Mouse (Mus musculus): Measurements from ENCODE around the gene Prex1. TPM values are rescaled to one million over a fixed set of nuclear protein-coding genes. Genes with fewer than 3 reads are reported as not detected.

Gene Prex1
- polyA plus RNA-seq, 1 experiment: 20.1 TPM

DNA sequence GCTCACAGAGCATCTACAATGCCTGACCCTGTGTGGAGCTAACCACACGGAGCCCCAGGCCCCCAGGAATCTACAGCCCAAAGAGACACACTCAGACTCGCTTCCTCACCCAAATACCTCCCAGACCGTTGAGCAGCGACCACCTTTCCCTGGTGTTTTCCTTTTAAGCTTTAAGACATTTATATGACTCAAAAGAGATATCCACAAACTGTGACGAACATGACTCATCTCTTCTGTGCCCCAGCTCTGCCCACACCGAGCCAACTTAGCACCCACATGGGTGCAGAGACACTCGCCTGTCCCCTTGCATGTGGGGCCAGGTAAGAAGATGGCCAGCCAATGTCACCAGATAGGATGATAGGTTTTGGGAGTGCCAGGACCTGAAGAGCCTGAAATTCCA is 66.4 kb downstream of the Prex1 start:
- H3K27me3 ChIP-seq (ENCODE audit: control insufficient read depth, insufficient read depth, low read length): no peaks in the 10 kb centered on the region
- H3K4me3 ChIP-seq (ENCODE audit: low read depth, low read length): no peak overlapping the region
- H3K27ac ChIP-seq (ENCODE audit: insufficient read depth, low read depth, low read length): no peak overlapping the region
- WGBS: 71% methylated on average over 7 of the region's 7 CpGs
- peaks cover 13% of the 10 kb centered on the region for H3K4me1 ChIP-seq (ENCODE audit: control insufficient read depth, insufficient read depth, insufficient read length, low read length)
- TF ChIP-seq POLR2A (IDR thresholded peaks at IDR 0.05; ENCODE audit: low read depth, low read length) (no peak), CTCF (IDR thresholded peaks at IDR 0.05; ENCODE audit: extremely low read depth, insufficient read length, insufficient replicate concordance, low read depth, low read length) (no peak)
- no peaks in the 10 kb centered on the region for H3K36me3 ChIP-seq (ENCODE audit: control insufficient read depth, insufficient read depth, low read length)

- 75% methylated on average over 12 of the region's 12 CpGs for WGBS
- TF ChIP-seq POLR2A (IDR thresholded peaks at IDR 0.05; ENCODE audit: low read depth, low read length) (no peak), CTCF (IDR thresholded peaks at IDR 0.05; ENCODE audit: extremely low read depth, insufficient read length, insufficient replicate concordance, low read depth, low read length) (no peak)
- H3K27ac ChIP-seq (ENCODE audit: insufficient read depth, low read depth, low read length): no peak overlapping the region
- no peaks in the 10 kb centered on the region for H3K36me3 ChIP-seq (ENCODE audit: control insufficient read depth, insufficient read depth, low read length)
- no peaks in the 10 kb centered on the region for H3K27me3 ChIP-seq (ENCODE audit: control insufficient read depth, insufficient read depth, low read length)
- H3K4me3 ChIP-seq (ENCODE audit: low read depth, low read length): no peak overlapping the region
- H3K4me1 ChIP-seq (ENCODE audit: control insufficient read depth, insufficient read depth, insufficient read length, low read length): peaks cover 13% of the 10 kb centered on the region
These were observed 67.1 kb downstream of the Prex1 start for GRCm38 (mm10) chr2:166646434-166647088.

GRCm38 (mm10) chr2:166644816-166645215 is 68.8 kb downstream of the Prex1 start:
- 64% methylated on average over 11 of the region's 11 CpGs for WGBS
- Histone ChIP-seq H3K27ac (ENCODE audit: insufficient read depth, low read depth, low read length) (no peak overlapping the region), H3K36me3 (ENCODE audit: control insufficient read depth, insufficient read depth, low read length) (no peaks in the 10 kb centered on the region), H3K4me3 (ENCODE audit: low read depth, low read length) (no peak overlapping the region), H3K27me3 (ENCODE audit: control insufficient read depth, insufficient read depth, low read length) (no peaks in the 10 kb centered on the region), H3K4me1 (ENCODE audit: control insufficient read depth, insufficient read depth, insufficient read length, low read length) (no peaks in the 10 kb centered on the region; the same call in 1 of the 2 replicates)
- TF ChIP-seq CTCF (IDR thresholded peaks at IDR 0.05; ENCODE audit: extremely low read depth, insufficient read length, insufficient replicate concordance, low read depth, low read length): no peak
- no peak for TF ChIP-seq POLR2A (IDR thresholded peaks at IDR 0.05; ENCODE audit: low read depth, low read length)

GRCm38 (mm10) chr2:166642581-166642987 is 71.0 kb downstream of the Prex1 start:
- WGBS: 48% methylated on average over 8 of the region's 8 CpGs
- Histone ChIP-seq H3K4me3 (ENCODE audit: low read depth, low read length) (no peak overlapping the region), H3K27ac (ENCODE audit: insufficient read depth, low read depth, low read length) (no peak overlapping the region), H3K4me1 (ENCODE audit: control insufficient read depth, insufficient read depth, insufficient read length, low read length) (peaks cover 20% of the 10 kb centered on the region), H3K36me3 (ENCODE audit: control insufficient read depth, insufficient read depth, low read length) (no peaks in the 10 kb centered on the region), H3K27me3 (ENCODE audit: control insufficient read depth, insufficient read depth, low read length) (no peaks in the 10 kb centered on the region)
- TF ChIP-seq POLR2A (IDR thresholded peaks at IDR 0.05; ENCODE audit: low read depth, low read length): no peak
- TF ChIP-seq CTCF (IDR thresholded peaks at IDR 0.05; ENCODE audit: extremely low read depth, insufficient read length, insufficient replicate concordance, low read depth, low read length): no peak

DNA sequence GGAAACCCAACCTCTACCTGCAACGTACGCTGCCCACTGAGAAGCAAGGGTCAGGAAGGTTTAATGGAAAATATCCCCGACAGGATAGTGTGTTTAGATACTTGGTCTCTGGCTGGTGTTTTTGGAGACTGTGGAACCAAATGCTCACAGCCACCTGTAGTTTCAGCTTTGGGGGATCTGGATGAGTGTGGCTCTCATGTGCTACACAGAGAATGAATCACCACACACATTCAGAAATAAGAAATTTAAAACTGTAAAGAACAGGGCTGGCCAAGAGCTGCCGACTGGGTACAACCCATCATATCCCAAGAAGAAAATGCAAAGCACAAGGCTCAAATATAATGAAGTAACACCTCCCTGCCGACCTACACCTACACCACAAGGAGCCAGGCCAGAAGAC is 73.9 kb downstream of the Prex1 start:
- Histone ChIP-seq H3K4me3 (ENCODE audit: low read depth, low read length) (no peak overlapping the region), H3K36me3 (ENCODE audit: control insufficient read depth, insufficient read depth, low read length) (no peaks in the 10 kb centered on the region), H3K27ac (ENCODE audit: insufficient read depth, low read depth, low read length) (no peak overlapping the region), H3K4me1 (ENCODE audit: control insufficient read depth, insufficient read depth, insufficient read length, low read length) (peaks cover 28% of the 10 kb centered on the region), H3K27me3 (ENCODE audit: control insufficient read depth, insufficient read depth, low read length) (no peaks in the 10 kb centered on the region)
- WGBS: 80% methylated on average over 5 of the region's 5 CpGs
- TF ChIP-seq POLR2A (IDR thresholded peaks at IDR 0.05; ENCODE audit: low read depth, low read length) (no peak), CTCF (IDR thresholded peaks at IDR 0.05; ENCODE audit: extremely low read depth, insufficient read length, insufficient replicate concordance, low read depth, low read length) (no peak)

GRCm38 (mm10) chr2:166638947-166639641 is 74.5 kb downstream of the Prex1 start:
- Histone ChIP-seq H3K27me3 (ENCODE audit: control insufficient read depth, insufficient read depth, low read length) (no peaks in the 10 kb centered on the region), H3K4me3 (ENCODE audit: low read depth, low read length) (no peak overlapping the region), H3K4me1 (ENCODE audit: control insufficient read depth, insufficient read depth, insufficient read length, low read length) (peaks cover 28% of the 10 kb centered on the region), H3K36me3 (ENCODE audit: control insufficient read depth, insufficient read depth, low read length) (no peaks in the 10 kb centered on the region), H3K27ac (ENCODE audit: insufficient read depth, low read depth, low read length) (no peak overlapping the region)
- 47% methylated on average over 18 of the region's 18 CpGs for WGBS
- TF ChIP-seq POLR2A (IDR thresholded peaks at IDR 0.05; ENCODE audit: low read depth, low read length): no peak
- TF ChIP-seq CTCF (IDR thresholded peaks at IDR 0.05; ENCODE audit: extremely low read depth, insufficient read length, insufficient replicate concordance, low read depth, low read length): no peak

DNA sequence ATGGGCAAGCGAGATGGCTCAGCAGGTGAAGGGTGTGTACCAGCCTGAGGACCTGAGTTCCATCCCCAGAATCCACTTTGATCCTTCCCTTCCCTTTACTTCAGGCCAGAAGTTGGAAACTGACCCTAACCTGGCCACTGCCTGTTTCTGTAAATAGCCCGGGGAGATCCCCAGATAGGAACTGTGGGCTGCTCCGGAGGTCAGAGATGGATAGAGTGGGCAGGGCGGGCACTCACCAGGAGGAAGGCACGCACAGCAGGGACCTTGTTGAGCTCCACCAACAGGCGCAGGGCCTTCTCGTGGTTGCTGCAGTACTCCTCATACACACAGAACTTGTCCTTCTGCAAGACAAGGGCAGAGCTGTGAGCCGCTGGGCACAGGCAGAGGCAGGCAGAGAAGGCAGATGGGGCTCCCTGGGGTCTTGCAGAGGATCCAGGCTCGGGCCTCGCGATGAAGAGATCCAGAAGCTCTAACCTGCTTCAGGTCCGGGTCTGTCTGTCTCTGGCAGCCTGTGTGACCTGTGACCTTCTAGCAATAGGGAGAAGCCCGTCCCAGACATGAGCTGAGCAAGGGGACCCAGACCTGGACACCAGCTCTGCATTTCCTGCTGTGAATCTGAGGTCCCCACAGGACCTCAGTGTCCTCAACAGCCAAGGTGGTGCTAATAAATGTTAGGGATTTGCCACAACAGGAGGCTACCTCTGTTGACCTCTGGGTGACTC is 75.4 kb downstream of the Prex1 start:
- Histone ChIP-seq H3K4me1 (ENCODE audit: control insufficient read depth, insufficient read depth, insufficient read length, low read length) (peaks cover 28% of the 10 kb centered on the region), H3K27me3 (ENCODE audit: control insufficient read depth, insufficient read depth, low read length) (no peaks in the 10 kb centered on the region), H3K27ac (ENCODE audit: insufficient read depth, low read depth, low read length) (no peak overlapping the region), H3K36me3 (ENCODE audit: control insufficient read depth, insufficient read depth, low read length) (no peaks in the 10 kb centered on the region), H3K4me3 (ENCODE audit: low read depth, low read length) (no peak overlapping the region)
- TF ChIP-seq CTCF (IDR thresholded peaks at IDR 0.05; ENCODE audit: extremely low read depth, insufficient read length, insufficient replicate concordance, low read depth, low read length) (no peak), POLR2A (IDR thresholded peaks at IDR 0.05; ENCODE audit: low read depth, low read length) (no peak)
- 85% methylated on average over 13 of the region's 13 CpGs for WGBS

All from small intestine, adult 2 months (tissue).